Mouse (Mus musculus): Measurements from ENCODE around the gene Aco2. TPM values are rescaled to one million over a fixed set of nuclear protein-coding genes. Genes with fewer than 3 reads are reported as not detected.
A peak's percentile ranks its signal among the peaks of the same experiment; 100 is the strongest.

The Aco2 gene
- total and polyA plus RNA-seq, 2 experiments from 2014 or later: 257 to 412 TPM

- TF ChIP-seq CTCF (IDR thresholded peaks at IDR 0.05): peak; percentile 96
- Histone ChIP-seq H3K27me3 (ENCODE audit: insufficient read depth, low read length) (no peaks in the 10 kb centered on the region), H3K36me3 (ENCODE audit: insufficient read depth, low read length) (peaks cover 23% of the 10 kb centered on the region), H3K27ac (ENCODE audit: low read depth, low read length) (no peak overlapping the region), H3K9me3 (ENCODE audit: low read length) (no peaks in the 10 kb centered on the region), H3K9ac (replicated peaks; ENCODE audit: low read length, poor library complexity, severe bottlenecking) (no peak overlapping the region), H3K4me3 (ENCODE audit: low read depth, low read length) (no peak overlapping the region), H3K4me1 (ENCODE audit: insufficient read depth, low read length) (no peaks in the 10 kb centered on the region), H3K4me2 (ENCODE audit: low read depth, low read length, poor library complexity, severe bottlenecking) (no peak overlapping the region)
- ATAC-seq (ENCODE audit: low FRiP score): peak; percentile 60
- 13% methylated on average over 24 of the region's 24 CpGs for WGBS
- peak; percentile 94 for DNase-seq (ENCODE audit: low spot score)
Observed at GRCm38 (mm10) chr15:81831136-81831825, 40.8 kb upstream of the Aco2 start.

- Histone ChIP-seq H3K4me1 (ENCODE audit: insufficient read depth, low read length) (no peaks in the 10 kb centered on the region), H3K4me2 (ENCODE audit: low read depth, low read length, poor library complexity, severe bottlenecking) (no peak overlapping the region), H3K27ac (ENCODE audit: low read depth, low read length) (no peak overlapping the region), H3K36me3 (ENCODE audit: insufficient read depth, low read length) (peaks cover 14% of the 10 kb centered on the region), H3K9ac (replicated peaks; ENCODE audit: low read length, poor library complexity, severe bottlenecking) (no peak overlapping the region), H3K4me3 (ENCODE audit: low read depth, low read length) (no peak overlapping the region), H3K27me3 (ENCODE audit: insufficient read depth, low read length) (no peaks in the 10 kb centered on the region), H3K9me3 (ENCODE audit: low read length) (no peaks in the 10 kb centered on the region)
- 97% methylated on average over 3 of the region's 3 CpGs for WGBS
- DNase-seq (ENCODE audit: low spot score): no peak
- ATAC-seq (ENCODE audit: low FRiP score): no peak
- no peak for TF ChIP-seq CTCF (IDR thresholded peaks at IDR 0.05)
Observed at GRCm38 (mm10) chr15:81832219-81832618, 39.9 kb upstream of the Aco2 start.

- Histone ChIP-seq H3K4me1 (ENCODE audit: insufficient read depth, low read length) (no peaks in the 10 kb centered on the region), H3K36me3 (ENCODE audit: insufficient read depth, low read length) (peaks cover 7% of the 10 kb centered on the region; the same call in 1 of the 2 replicates), H3K4me2 (ENCODE audit: low read depth, low read length, poor library complexity, severe bottlenecking) (no peak overlapping the region), H3K27ac (ENCODE audit: low read depth, low read length) (no peak overlapping the region), H3K9me3 (ENCODE audit: low read length) (no peaks in the 10 kb centered on the region), H3K9ac (replicated peaks; ENCODE audit: low read length, poor library complexity, severe bottlenecking) (no peak overlapping the region), H3K27me3 (ENCODE audit: insufficient read depth, low read length) (no peaks in the 10 kb centered on the region), H3K4me3 (ENCODE audit: low read depth, low read length) (no peak overlapping the region)
- 77% methylated on average over 4 of the region's 4 CpGs for WGBS
- ATAC-seq (ENCODE audit: low FRiP score) (no peak), DNase-seq (ENCODE audit: low spot score) (no peak)
- TF ChIP-seq CTCF (IDR thresholded peaks at IDR 0.05): no peak
Observed at GRCm38 (mm10) chr15:81833481-81833880, 38.6 kb upstream of the Aco2 start.

GRCm38 (mm10) chr15:81834171-81834841 is 37.8 kb upstream of the Aco2 start:
- H3K4me3 ChIP-seq (ENCODE audit: low read depth, low read length): no peak overlapping the region
- WGBS: 62% methylated on average over 3 of the region's 3 CpGs
- no peak for DNase-seq (ENCODE audit: low spot score)
- no peaks in the 10 kb centered on the region for H3K9me3 ChIP-seq (ENCODE audit: low read length)
- no peak overlapping the region for H3K27ac ChIP-seq (ENCODE audit: low read depth, low read length)
- no peak for ATAC-seq (ENCODE audit: low FRiP score)
- no peak overlapping the region for H3K4me2 ChIP-seq (ENCODE audit: low read depth, low read length, poor library complexity, severe bottlenecking)
- 0 out of 2 replicates have a peak, but pooled peaks cover under 1% of the 10 kb centered on the region for H3K36me3 ChIP-seq (ENCODE audit: insufficient read depth, low read length)
- H3K27me3 ChIP-seq (ENCODE audit: insufficient read depth, low read length): no peaks in the 10 kb centered on the region
- H3K9ac ChIP-seq (replicated peaks; ENCODE audit: low read length, poor library complexity, severe bottlenecking): no peak overlapping the region
- no peak for TF ChIP-seq CTCF (IDR thresholded peaks at IDR 0.05)
- H3K4me1 ChIP-seq (ENCODE audit: insufficient read depth, low read length): no peaks in the 10 kb centered on the region

- WGBS: 79% methylated on average over 10 of the region's 10 CpGs
- H3K9me3 ChIP-seq (ENCODE audit: low read length): no peaks in the 10 kb centered on the region
- no peak overlapping the region for H3K9ac ChIP-seq (replicated peaks; ENCODE audit: low read length, poor library complexity, severe bottlenecking)
- no peaks in the 10 kb centered on the region for H3K4me1 ChIP-seq (ENCODE audit: insufficient read depth, low read length)
- H3K4me2 ChIP-seq (ENCODE audit: low read depth, low read length, poor library complexity, severe bottlenecking): no peak overlapping the region
- no peaks in the 10 kb centered on the region for H3K27me3 ChIP-seq (ENCODE audit: insufficient read depth, low read length)
- no peak overlapping the region for H3K4me3 ChIP-seq (ENCODE audit: low read depth, low read length)
- DNase-seq (ENCODE audit: low spot score) (no peak), ATAC-seq (ENCODE audit: low FRiP score) (no peak)
- TF ChIP-seq CTCF (IDR thresholded peaks at IDR 0.05): no peak
- H3K27ac ChIP-seq (ENCODE audit: low read depth, low read length): no peak overlapping the region
- no peaks in the 10 kb centered on the region for H3K36me3 ChIP-seq (ENCODE audit: insufficient read depth, low read length)
Observed at GRCm38 (mm10) chr15:81835007-81835880, 36.9 kb upstream of the Aco2 start.
